Mouse (Mus musculus): ENCODE results near the gene Nek6. TPM values are rescaled to one million over a fixed set of nuclear protein-coding genes. Genes with fewer than 3 reads are reported as not detected.
A peak's percentile ranks its signal among the peaks of the same experiment; 100 is the strongest.

Nek6 gene
- polyA plus RNA-seq, 1 experiment from 2014 or later = 96.0 TPM

- Histone ChIP-seq H3K4me2 (replicated peaks) (peak overlapping the region; percentile 70), H3K27ac (replicated peaks) (peak overlapping the region; percentile 81), H3K9me3 (no peaks in the 10 kb centered on the region), H3K4me3 (peak overlapping the region; percentile 92), H3K4me1 (peaks cover 44% of the 10 kb centered on the region), H3K9ac (replicated peaks) (peak overlapping the region; percentile 94), H3K36me3 (no peaks in the 10 kb centered on the region), H3K27me3 (no peaks in the 10 kb centered on the region)
- peak; percentile 17 for ATAC-seq (ENCODE audit: low FRiP score, low read depth)
- WGBS = 6% methylated on average over 16 of the region's 16 CpGs
Observed at GRCm38 (mm10) chr2:38512308-38513182, 1.1 kb downstream of the Nek6 start.

GRCm38 (mm10) chr2:38513183-38513529 lies 1.7 kb downstream of the Nek6 start:
- H3K27me3 ChIP-seq = no peaks in the 10 kb centered on the region
- peak overlapping the region; percentile 70 for H3K4me2 ChIP-seq (replicated peaks)
- peak overlapping the region; percentile 92 for H3K4me3 ChIP-seq
- no peak for ATAC-seq (ENCODE audit: low FRiP score, low read depth)
- peak overlapping the region; percentile 42; the same call in 1 of the 2 replicates for H3K27ac ChIP-seq (replicated peaks)
- 60% methylated on average over 2 of the region's 2 CpGs for WGBS
- peaks cover 44% of the 10 kb centered on the region for H3K4me1 ChIP-seq
- peak overlapping the region; percentile 94; the same call in 1 of the 2 replicates for H3K9ac ChIP-seq (replicated peaks)
- no peaks in the 10 kb centered on the region for H3K9me3 ChIP-seq
- no peaks in the 10 kb centered on the region for H3K36me3 ChIP-seq

GRCm38 (mm10) chr2:38514411-38514810 lies 3.0 kb downstream of the Nek6 start:
- Histone ChIP-seq H3K4me1 (peaks cover 45% of the 10 kb centered on the region), H3K27ac (replicated peaks) (no peak overlapping the region), H3K9me3 (no peaks in the 10 kb centered on the region), H3K9ac (replicated peaks) (no peak overlapping the region), H3K4me3 (no peak overlapping the region), H3K36me3 (no peaks in the 10 kb centered on the region), H3K27me3 (no peaks in the 10 kb centered on the region), H3K4me2 (replicated peaks) (no peak overlapping the region)
- ATAC-seq (ENCODE audit: low FRiP score, low read depth) = no peak
- 78% methylated on average over 7 of the region's 7 CpGs for WGBS

GRCm38 (mm10) chr2:38515446-38515845 lies 4.0 kb downstream of the Nek6 start:
- no peak overlapping the region for H3K4me3 ChIP-seq
- ATAC-seq (ENCODE audit: low FRiP score, low read depth) = no peak
- H3K9me3 ChIP-seq = no peaks in the 10 kb centered on the region
- H3K27ac ChIP-seq (replicated peaks) = peak overlapping the region; percentile 60; the same call in 1 of the 2 replicates
- H3K4me1 ChIP-seq = peaks cover 56% of the 10 kb centered on the region
- H3K9ac ChIP-seq (replicated peaks) = no peak overlapping the region
- no peaks in the 10 kb centered on the region for H3K36me3 ChIP-seq
- no peak overlapping the region; the same call in 1 of the 2 replicates for H3K4me2 ChIP-seq (replicated peaks)
- no peaks in the 10 kb centered on the region for H3K27me3 ChIP-seq
- WGBS = 8% methylated on average over 6 of the region's 6 CpGs

GRCm38 (mm10) chr2:38516471-38516870 lies 5.0 kb downstream of the Nek6 start:
- Histone ChIP-seq H3K4me3 (no peak overlapping the region), H3K27me3 (no peaks in the 10 kb centered on the region), H3K27ac (replicated peaks) (no peak overlapping the region), H3K9ac (replicated peaks) (no peak overlapping the region), H3K4me2 (replicated peaks) (no peak overlapping the region), H3K4me1 (peaks cover 64% of the 10 kb centered on the region), H3K36me3 (no peaks in the 10 kb centered on the region), H3K9me3 (no peaks in the 10 kb centered on the region)
- no peak for ATAC-seq (ENCODE audit: low FRiP score, low read depth)
- 86% methylated on average over 3 of the region's 3 CpGs for WGBS

GRCm38 (mm10) chr2:38517045-38517444 lies 5.6 kb downstream of the Nek6 start:
- no peak overlapping the region for H3K27ac ChIP-seq (replicated peaks)
- no peaks in the 10 kb centered on the region for H3K9me3 ChIP-seq
- peaks cover 68% of the 10 kb centered on the region for H3K4me1 ChIP-seq
- no peak for ATAC-seq (ENCODE audit: low FRiP score, low read depth)
- H3K4me3 ChIP-seq = no peak overlapping the region
- no peak overlapping the region for H3K4me2 ChIP-seq (replicated peaks)
- WGBS = 71% methylated on average over 6 of the region's 6 CpGs
- H3K9ac ChIP-seq (replicated peaks) = no peak overlapping the region
- H3K27me3 ChIP-seq = no peaks in the 10 kb centered on the region
- H3K36me3 ChIP-seq = no peaks in the 10 kb centered on the region

GRCm38 (mm10) chr2:38518719-38519118 lies 7.3 kb downstream of the Nek6 start:
- H3K36me3 ChIP-seq = no peaks in the 10 kb centered on the region
- ATAC-seq (ENCODE audit: low FRiP score, low read depth) = no peak
- H3K4me3 ChIP-seq = no peak overlapping the region
- no peak overlapping the region for H3K4me2 ChIP-seq (replicated peaks)
- 95% methylated on average over 5 of the region's 5 CpGs for WGBS
- H3K4me1 ChIP-seq = peaks cover 56% of the 10 kb centered on the region
- H3K9me3 ChIP-seq = no peaks in the 10 kb centered on the region
- H3K27me3 ChIP-seq = no peaks in the 10 kb centered on the region
- no peak overlapping the region for H3K27ac ChIP-seq (replicated peaks)
- no peak overlapping the region for H3K9ac ChIP-seq (replicated peaks)

GRCm38 (mm10) chr2:38519934-38520333 lies 8.5 kb downstream of the Nek6 start:
- H3K4me1 ChIP-seq = peaks cover 45% of the 10 kb centered on the region
- H3K4me3 ChIP-seq = no peak overlapping the region
- WGBS = 82% methylated on average over 11 of the region's 11 CpGs
- H3K9me3 ChIP-seq = no peaks in the 10 kb centered on the region
- no peaks in the 10 kb centered on the region for H3K27me3 ChIP-seq
- ATAC-seq (ENCODE audit: low FRiP score, low read depth) = no peak
- H3K27ac ChIP-seq (replicated peaks) = no peak overlapping the region
- no peak overlapping the region for H3K4me2 ChIP-seq (replicated peaks)
- H3K36me3 ChIP-seq = 0 out of 2 replicates have a peak, but pooled peaks cover 4% of the 10 kb centered on the region
- no peak overlapping the region for H3K9ac ChIP-seq (replicated peaks)

- 0 out of 2 replicates have a peak, but pooled peaks cover 4% of the 10 kb centered on the region for H3K36me3 ChIP-seq
- no peak overlapping the region for H3K9ac ChIP-seq (replicated peaks)
- 89% methylated on average over 12 of the region's 12 CpGs for WGBS
- no peaks in the 10 kb centered on the region for H3K9me3 ChIP-seq
- H3K27me3 ChIP-seq = no peaks in the 10 kb centered on the region
- no peak overlapping the region for H3K4me2 ChIP-seq (replicated peaks)
- no peak overlapping the region for H3K4me3 ChIP-seq
- no peak for ATAC-seq (ENCODE audit: low FRiP score, low read depth)
- H3K27ac ChIP-seq (replicated peaks) = no peak overlapping the region
- H3K4me1 ChIP-seq = peaks cover 30% of the 10 kb centered on the region
Observed at GRCm38 (mm10) chr2:38521618-38522017, 10.2 kb downstream of the Nek6 start.

GRCm38 (mm10) chr2:38522354-38522753 lies 10.9 kb downstream of the Nek6 start:
- no peak for ATAC-seq (ENCODE audit: low FRiP score, low read depth)
- Histone ChIP-seq H3K36me3 (0 out of 2 replicates have a peak, but pooled peaks cover 4% of the 10 kb centered on the region), H3K27ac (replicated peaks) (no peak overlapping the region), H3K9ac (replicated peaks) (no peak overlapping the region), H3K9me3 (no peaks in the 10 kb centered on the region), H3K4me2 (replicated peaks) (no peak overlapping the region), H3K4me1 (peaks cover 27% of the 10 kb centered on the region), H3K27me3 (no peaks in the 10 kb centered on the region), H3K4me3 (no peak overlapping the region)
- 78% methylated on average over 2 of the region's 2 CpGs for WGBS

- no peaks in the 10 kb centered on the region for H3K9me3 ChIP-seq
- ATAC-seq (ENCODE audit: low FRiP score, low read depth) = no peak
- no peak overlapping the region for H3K9ac ChIP-seq (replicated peaks)
- H3K36me3 ChIP-seq = 0 out of 2 replicates have a peak, but pooled peaks cover 4% of the 10 kb centered on the region
- H3K27ac ChIP-seq (replicated peaks) = no peak overlapping the region
- no peak overlapping the region for H3K4me3 ChIP-seq
- 85% methylated on average over 10 of the region's 10 CpGs for WGBS
- H3K4me1 ChIP-seq = peaks cover 27% of the 10 kb centered on the region
- no peaks in the 10 kb centered on the region for H3K27me3 ChIP-seq
- H3K4me2 ChIP-seq (replicated peaks) = no peak overlapping the region
Observed at GRCm38 (mm10) chr2:38523781-38524445, 12.5 kb downstream of the Nek6 start.

- no peak for ATAC-seq (ENCODE audit: low FRiP score, low read depth)
- Histone ChIP-seq H3K27ac (replicated peaks) (no peak overlapping the region), H3K4me1 (peaks cover 28% of the 10 kb centered on the region), H3K27me3 (no peaks in the 10 kb centered on the region), H3K9me3 (no peaks in the 10 kb centered on the region), H3K9ac (replicated peaks) (no peak overlapping the region), H3K4me3 (no peak overlapping the region), H3K36me3 (0 out of 2 replicates have a peak, but pooled peaks cover 4% of the 10 kb centered on the region), H3K4me2 (replicated peaks) (no peak overlapping the region)
- WGBS = 95% methylated on average over 3 of the region's 3 CpGs
Observed at GRCm38 (mm10) chr2:38525034-38525433, 13.6 kb downstream of the Nek6 start.

All from midbrain, embryonic 12.5 days (tissue).